Mouse (Mus musculus) myocyte (in vitro differentiated cells): ENCODE results near the gene Dolpp1. TPM values are rescaled to one million over a fixed set of nuclear protein-coding genes. Genes with fewer than 3 reads are reported as not detected.
"Not testable (repeated sequence)": the region's sequence is repeated elsewhere in the genome, so short reads cannot be mapped to it uniquely, and the experiment has no call there.

Experiments used
- H3K27me3 ChIP-seq: one replicate; pipeline ENCODE4 v1.6.1; 2011; ENCODE audit not compliant: control insufficient read depth, insufficient read depth, insufficient read length
- H3K36me3 ChIP-seq: one replicate; pipeline ENCODE4 v1.6.1; 2011; ENCODE audit not compliant: control insufficient read depth, insufficient read depth
- H3K4me2 ChIP-seq: one replicate; pipeline ENCODE4 v1.6.1; 2011; ENCODE audit warnings: low read depth, control low read depth
- H3K4me3 ChIP-seq: one replicate; pipeline ENCODE4 v1.5.1; 2011; ENCODE audit warnings: mild to moderate bottlenecking, control low read depth, moderate library complexity
- H3K79me2 ChIP-seq: one replicate; pipeline ENCODE4 v1.6.1; 2011; ENCODE audit not compliant: control insufficient read depth, insufficient read depth
- H3ac ChIP-seq: one replicate; pipeline ENCODE4 v1.6.1; 2011; ENCODE audit not compliant: control insufficient read depth, insufficient read length
- CEBPB ChIP-seq: IDR thresholded peaks from 2 replicates; pipeline ENCODE4 v1.6.1; 2011; ENCODE audit warnings: mild to moderate bottlenecking, moderate library complexity; ENCODE audit not compliant: poor library complexity, insufficient read depth, severe bottlenecking
- E2F4 ChIP-seq: IDR thresholded peaks from one replicate; pipeline ENCODE4 v1.6.1; 2011; ENCODE audit warnings: mild to moderate bottlenecking, control low read depth, moderate library complexity; ENCODE audit not compliant: insufficient read depth
- MAX ChIP-seq: IDR thresholded peaks from one replicate; pipeline ENCODE4 v1.6.1; 2011; ENCODE audit warnings: low read depth, mild to moderate bottlenecking, control low read depth
- MYOD1 ChIP-seq, 3 experiments: IDR thresholded peaks; one replicate each; pipeline ENCODE4 v1.6.1; 2011; ENCODE audit warnings: control low read depth in 2 of 3, low read depth in 2 of 3, mild to moderate bottlenecking in 2 of 3, moderate library complexity in 1 of 3; ENCODE audit not compliant: insufficient read length in 2 of 3, control insufficient read depth in 1 of 3
- MYOG ChIP-seq, 3 experiments: IDR thresholded peaks; one replicate each; pipeline ENCODE4 v1.6.1; 2011; ENCODE audit warnings: control low read depth in 2 of 3, low read depth in 2 of 3, mild to moderate bottlenecking in 2 of 3; ENCODE audit not compliant: insufficient read length in 2 of 3, control insufficient read depth in 1 of 3, insufficient read depth in 1 of 3
- POLR2A ChIP-seq: IDR thresholded peaks from one replicate; pipeline ENCODE4 v1.6.1; 2011; ENCODE audit warnings: low read depth, mild to moderate bottlenecking, control low read depth, moderate library complexity; ENCODE audit not compliant: insufficient read length
- POLR2AphosphoS2 ChIP-seq: IDR thresholded peaks from one replicate; pipeline ENCODE4 v1.6.1; 2011; ENCODE audit warnings: low read depth, control low read depth; ENCODE audit not compliant: insufficient read length
- REST ChIP-seq: IDR thresholded peaks from one replicate; pipeline ENCODE4 v1.6.1; 2011; ENCODE audit warnings: mild to moderate bottlenecking, control low read depth, moderate library complexity; ENCODE audit not compliant: insufficient read depth, insufficient read length
- SRF ChIP-seq: IDR thresholded peaks from one replicate; pipeline ENCODE4 v1.6.1; 2011; ENCODE audit warnings: low read depth; ENCODE audit not compliant: control insufficient read depth, insufficient read length
- TCF12 ChIP-seq: IDR thresholded peaks from one replicate; pipeline ENCODE4 v1.6.1; 2011; ENCODE audit warnings: mild to moderate bottlenecking, control low read depth; ENCODE audit not compliant: poor library complexity, insufficient read depth, severe bottlenecking
- TCF3 ChIP-seq: IDR thresholded peaks from one replicate; pipeline ENCODE4 v1.6.1; 2011; ENCODE audit warnings: low read depth, control low read depth; ENCODE audit not compliant: insufficient read length
- USF1 ChIP-seq: IDR thresholded peaks from one replicate; pipeline ENCODE4 v1.6.1; 2011; ENCODE audit warnings: low read depth, mild to moderate bottlenecking, control low read depth, moderate library complexity
- polyA plus RNA-seq: library from polyadenylated mRNA; unstranded; fragments of >200 nt; fragmentation: generic; extraction: Trizol; gene quantifications from one replicate; pipeline ENCODE4 v1.2.1, GENCODE M21; 2012; ENCODE audit warnings: missing spikeins

Dolpp1 gene
- polyA plus RNA-seq, 1 experiment, result 15.7 TPM

- peaks cover 7% of the 10 kb centered on the region for H3K36me3 ChIP-seq
- TF ChIP-seq TCF12 (no peak), TCF3 (no peak), REST (no peak), POLR2AphosphoS2 (no peak), POLR2A (no peak), MYOG (IDR thresholded peaks at IDR 0.05; ENCODE audit: control insufficient read depth in 1 of 3, insufficient read depth in 1 of 3, insufficient read length in 2 of 3, low read depth in 2 of 3) (no peak), MYOD1 (IDR thresholded peaks at IDR 0.05; ENCODE audit: control insufficient read depth in 1 of 3, insufficient read length in 2 of 3, low read depth in 2 of 3) (no peak), E2F4 (no peak), SRF (no peak), CEBPB (no peak), MAX (no peak), USF1 (no peak)
- peak overlapping the region; percentile 98 for H3K4me2 ChIP-seq
- H3K79me2 ChIP-seq, result peaks cover 32% of the 10 kb centered on the region
- H3ac ChIP-seq, result peak overlapping the region; percentile 69
- peak overlapping the region; percentile 98 for H3K4me3 ChIP-seq
- no peaks in the 10 kb centered on the region for H3K27me3 ChIP-seq
Measured at GRCm38 (mm10) chr2:30414681-30415080, 22.6 kb downstream of the Dolpp1 start.

- H3ac ChIP-seq, result peak within 1 kb of the TSS; percentile 69
- TF ChIP-seq MAX, result no peak
- TF ChIP-seq USF1, result peak; percentile 79
- no peak for TF ChIP-seq CEBPB
- TF ChIP-seq TCF12, result no peak
- no peak for TF ChIP-seq TCF3
- TF ChIP-seq E2F4, result no peak
- peak; percentile 96 for TF ChIP-seq POLR2AphosphoS2
- peak; percentile 86 for TF ChIP-seq POLR2A
- no peak for TF ChIP-seq REST
- TF ChIP-seq MYOD1 (IDR thresholded peaks at IDR 0.05; ENCODE audit: control insufficient read depth in 1 of 3, insufficient read length in 2 of 3, low read depth in 2 of 3), result peak in 2 of 3 experiments; percentile 75 to 79
- TF ChIP-seq SRF, result peak; percentile 23
- peak; percentile 42 to 92 (median 86) for TF ChIP-seq MYOG (IDR thresholded peaks at IDR 0.05; ENCODE audit: control insufficient read depth in 1 of 3, insufficient read depth in 1 of 3, insufficient read length in 2 of 3, low read depth in 2 of 3)
- H3K36me3 ChIP-seq, result peaks cover 7% of the 10 kb centered on the region
- peaks cover 38% of the 10 kb centered on the region for H3K79me2 ChIP-seq
- H3K4me2 ChIP-seq, result peak within 1 kb of the TSS; percentile 98
- peak within 1 kb of the TSS; percentile 98 for H3K4me3 ChIP-seq
- no peaks in the 10 kb centered on the region for H3K27me3 ChIP-seq
Measured at GRCm38 (mm10) chr2:30415157-30415935, 23.3 kb downstream of the Dolpp1 start, which contains the start of gene Crat. Gene Crat (minus strand): TSS chr2:30415813.

- Histone ChIP-seq H3K4me3 (peak within 1 kb of the TSS; percentile 98), H3ac (peak within 1 kb of the TSS; percentile 69), H3K79me2 (peaks cover 46% of the 10 kb centered on the region), H3K36me3 (peaks cover 2% of the 10 kb centered on the region), H3K4me2 (peak within 1 kb of the TSS; percentile 98), H3K27me3 (no peaks in the 10 kb centered on the region)
- TF ChIP-seq MYOD1 (IDR thresholded peaks at IDR 0.05; ENCODE audit: control insufficient read depth in 1 of 3, insufficient read length in 2 of 3, low read depth in 2 of 3) (peak in 1 of 3 experiments; percentile 50), CEBPB (no peak), TCF12 (no peak), USF1 (no peak), MYOG (IDR thresholded peaks at IDR 0.05; ENCODE audit: control insufficient read depth in 1 of 3, insufficient read depth in 1 of 3, insufficient read length in 2 of 3, low read depth in 2 of 3) (peak in 1 of 3 experiments; percentile 20), POLR2AphosphoS2 (peak; percentile 85), POLR2A (peak; percentile 87), TCF3 (no peak), E2F4 (peak; percentile 9), REST (peak; percentile 31), MAX (no peak), SRF (no peak)
Measured at GRCm38 (mm10) chr2:30415936-30416648, 24.0 kb downstream of the Dolpp1 start, which contains the start of gene Ptpa. Gene Ptpa (plus strand): TSS chr2:30416039.

- H3K4me3 ChIP-seq, result peak overlapping the region; percentile 98
- H3K79me2 ChIP-seq, result peaks cover 51% of the 10 kb centered on the region
- H3K27me3 ChIP-seq, result no peaks in the 10 kb centered on the region
- no peak for TF ChIP-seq SRF
- TF ChIP-seq MYOG (IDR thresholded peaks at IDR 0.05; ENCODE audit: control insufficient read depth in 1 of 3, insufficient read depth in 1 of 3, insufficient read length in 2 of 3, low read depth in 2 of 3), result no peak
- TF ChIP-seq REST, result no peak
- TF ChIP-seq TCF12, result no peak
- no peak for TF ChIP-seq TCF3
- TF ChIP-seq MYOD1 (IDR thresholded peaks at IDR 0.05; ENCODE audit: control insufficient read depth in 1 of 3, insufficient read length in 2 of 3, low read depth in 2 of 3), result no peak
- no peak for TF ChIP-seq POLR2AphosphoS2
- no peak for TF ChIP-seq E2F4
- TF ChIP-seq CEBPB, result no peak
- no peak for TF ChIP-seq MAX
- no peak for TF ChIP-seq POLR2A
- TF ChIP-seq USF1, result no peak
- H3ac ChIP-seq, result peak overlapping the region; percentile 69
- no peaks in the 10 kb centered on the region for H3K36me3 ChIP-seq
- peak overlapping the region; percentile 94 for H3K4me2 ChIP-seq
Measured at GRCm38 (mm10) chr2:30416649-30416965, 24.6 kb downstream of the Dolpp1 start.

- Histone ChIP-seq H3K4me2 (peak overlapping the region; percentile 94), H3K4me3 (peak overlapping the region; percentile 98), H3K79me2 (peaks cover 57% of the 10 kb centered on the region)
- not testable (repeated sequence) for H3K36me3 ChIP-seq, H3ac ChIP-seq, H3K27me3 ChIP-seq
Measured at GRCm38 (mm10) chr2:30417154-30417553, 25.1 kb downstream of the Dolpp1 start.
